Mouse (Mus musculus) adrenal gland, postnatal 25 days (tissue): Measurements from ENCODE around the gene Stag3. TPM values are rescaled to one million over a fixed set of nuclear protein-coding genes. Genes with fewer than 3 reads are reported as not detected.
A peak's percentile ranks its signal among the peaks of the same experiment; 100 is the strongest.

ENCODE experiments used
- DNase-seq: peaks from one replicate; pipeline ENCODE4 v3.0.0; 2021; ENCODE audit warnings: mixed read lengths
- long read RNA-seq: library from polyadenylated mRNA; stranded (forward); transcript quantifications from one replicate; pipeline ENCODE4 v2.0.0, GENCODE M21; 2021
- total RNA-seq: library from RNA; stranded (reverse); gene quantifications from 2 replicates; pipeline ENCODE4 v1.2.3, GENCODE M21; 2021

Stag3 gene
- total RNA-seq: not detected in 2 replicates
- long read RNA-seq: 0 reads

DNA sequence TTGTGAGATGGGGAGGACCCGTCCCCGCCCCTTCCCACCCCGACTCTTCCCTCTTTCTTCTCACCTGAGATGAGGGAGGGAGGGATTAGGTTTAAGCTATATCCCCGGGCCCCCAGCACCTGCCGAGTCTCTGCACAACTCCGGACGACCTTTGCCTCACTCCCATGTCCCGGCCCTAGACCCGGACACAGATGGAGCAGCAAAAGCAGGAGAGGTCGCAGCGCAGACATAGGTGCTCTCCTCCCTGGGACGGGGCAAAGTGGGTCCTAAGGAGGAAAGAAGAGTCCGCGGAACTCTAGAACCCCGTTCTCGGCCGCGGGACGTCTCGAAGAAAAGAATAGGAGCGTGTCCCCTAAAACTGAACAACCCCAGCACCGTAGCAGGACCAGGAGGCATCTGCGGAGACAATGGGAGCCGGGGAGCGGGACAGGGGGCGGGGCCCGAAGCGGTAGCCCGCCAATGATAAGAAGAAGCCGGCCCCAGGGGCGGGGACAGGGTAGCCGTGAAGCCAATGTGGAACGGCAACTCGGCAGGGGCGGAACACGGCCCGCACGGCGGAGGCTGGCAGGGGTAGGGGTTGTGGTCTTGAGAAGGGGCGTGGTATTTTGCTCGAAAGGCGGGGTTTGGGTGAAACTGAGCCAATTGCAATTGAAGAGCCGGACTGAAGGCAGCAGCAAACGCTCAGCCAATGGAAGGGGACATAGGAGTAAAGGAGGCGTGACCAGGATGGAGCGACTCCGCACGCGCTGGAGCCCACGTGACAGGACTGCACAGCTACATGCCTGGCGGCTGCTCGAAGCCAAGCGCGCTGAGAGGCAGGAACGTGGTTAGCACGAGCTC is at the start of gene Stag3, which contains the start of the genes Gm43720 and Gpc2:
Gene Stag3 (plus strand): TSS at position 656 of the 840 bp plus-strand sequence.
Gene Gm43720 (minus strand): TSS at position 374 of the 840 bp plus-strand sequence.
Gene Gpc2 (minus strand): TSS at position 421 of the 840 bp plus-strand sequence.
- peak; percentile 85 for DNase-seq

DNA sequence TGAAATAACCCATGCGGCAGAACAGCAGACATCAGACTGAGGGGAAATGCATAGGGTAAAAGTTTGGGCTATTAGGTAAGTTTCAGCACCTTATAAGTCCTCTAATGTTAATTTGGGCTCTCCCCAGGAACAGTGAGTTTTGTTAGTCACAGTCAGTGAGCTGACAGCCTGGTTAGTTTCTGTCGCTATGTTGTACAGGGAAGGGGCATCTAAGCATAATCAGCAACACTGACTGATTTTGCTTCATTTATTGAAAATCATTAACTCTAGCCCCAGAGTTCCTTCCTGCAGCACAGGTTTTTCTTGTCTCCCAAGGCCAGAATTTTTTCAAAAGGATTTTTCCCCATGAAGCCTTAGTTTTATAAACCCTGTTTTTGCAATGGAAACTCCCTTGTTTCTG is 46.3 kb upstream of the Stag3 start:
- DNase-seq: no peak

DNA sequence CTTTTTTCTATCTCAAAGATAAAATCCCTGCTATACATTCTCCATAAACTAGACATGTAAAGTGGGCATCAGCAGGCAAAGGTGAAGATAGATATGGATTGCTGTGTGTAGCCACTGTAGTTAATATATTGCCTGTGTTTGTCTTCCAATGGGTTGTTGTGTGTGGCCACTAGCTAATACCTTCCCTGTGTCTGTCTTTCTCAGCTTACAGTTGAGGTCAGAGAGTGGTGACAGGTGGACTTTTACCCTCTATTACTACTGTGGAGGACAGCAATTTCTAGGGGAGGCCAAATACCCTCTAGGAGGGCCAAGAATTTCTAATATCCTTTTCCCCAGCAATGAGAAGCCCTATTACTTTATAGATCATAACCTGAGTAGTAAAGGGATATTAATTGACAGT is 45.8 kb upstream of the Stag3 start:
- no peak for DNase-seq

DNA sequence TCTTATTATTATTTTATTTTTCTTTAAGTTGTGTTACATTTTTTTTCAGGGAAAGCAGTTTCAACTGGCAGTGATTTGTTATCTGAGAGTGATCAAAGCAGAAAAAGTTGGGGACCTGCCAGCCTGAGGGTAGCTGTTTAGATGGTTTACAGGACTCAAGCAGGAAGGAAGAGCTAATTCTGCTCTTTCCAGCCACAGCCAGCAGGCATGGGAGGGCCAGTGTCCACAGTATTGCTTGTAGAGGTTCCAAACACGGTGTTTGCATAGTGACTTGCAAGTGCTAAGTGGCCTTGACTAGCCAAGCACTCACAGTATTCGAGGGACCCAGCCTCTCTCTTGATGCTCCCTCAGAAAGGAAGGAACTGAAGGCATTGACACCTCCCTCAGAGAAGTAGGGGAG is 38.5 kb upstream of the Stag3 start:
- DNase-seq: peak; percentile 37

DNA sequence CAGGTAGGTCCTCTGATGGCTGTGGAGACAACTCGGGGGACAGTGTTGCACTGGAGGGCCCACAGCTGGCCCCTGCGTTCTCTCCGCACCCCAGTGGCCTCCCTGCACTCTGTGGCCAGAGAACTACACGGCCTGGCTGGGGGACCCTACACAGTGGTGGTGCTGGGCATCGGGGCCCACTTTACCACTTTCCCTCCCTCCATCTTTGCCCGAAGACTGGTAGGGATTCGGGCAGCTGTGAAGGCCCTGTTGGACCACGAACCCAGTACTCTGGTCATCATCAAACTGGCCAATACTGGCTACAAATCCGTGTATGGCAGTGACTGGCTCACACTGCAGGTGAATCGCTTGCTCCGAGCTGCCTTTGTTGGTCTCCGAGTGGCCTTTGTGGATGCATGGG is 28.9 kb upstream of the Stag3 start:
- DNase-seq: no peak

DNA sequence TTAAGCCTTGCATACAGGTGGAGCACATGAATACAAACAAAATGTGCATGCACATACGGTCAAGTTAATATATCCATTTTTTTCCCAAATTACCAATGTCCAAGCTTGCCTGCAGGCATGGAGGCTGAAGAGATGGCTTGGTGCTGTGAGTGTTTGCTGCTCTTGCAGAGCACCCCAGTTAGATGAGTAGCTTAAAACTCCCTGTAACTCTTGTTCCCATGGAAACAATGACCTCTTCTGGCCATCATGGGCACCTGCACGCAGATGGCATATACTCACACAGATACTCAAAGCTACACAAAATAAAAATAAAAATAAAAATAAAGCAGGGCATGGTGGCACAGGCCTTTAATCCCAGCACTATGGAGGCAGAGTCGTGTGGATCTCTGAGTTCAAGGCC is 27.0 kb upstream of the Stag3 start:
- no peak for DNase-seq

DNA sequence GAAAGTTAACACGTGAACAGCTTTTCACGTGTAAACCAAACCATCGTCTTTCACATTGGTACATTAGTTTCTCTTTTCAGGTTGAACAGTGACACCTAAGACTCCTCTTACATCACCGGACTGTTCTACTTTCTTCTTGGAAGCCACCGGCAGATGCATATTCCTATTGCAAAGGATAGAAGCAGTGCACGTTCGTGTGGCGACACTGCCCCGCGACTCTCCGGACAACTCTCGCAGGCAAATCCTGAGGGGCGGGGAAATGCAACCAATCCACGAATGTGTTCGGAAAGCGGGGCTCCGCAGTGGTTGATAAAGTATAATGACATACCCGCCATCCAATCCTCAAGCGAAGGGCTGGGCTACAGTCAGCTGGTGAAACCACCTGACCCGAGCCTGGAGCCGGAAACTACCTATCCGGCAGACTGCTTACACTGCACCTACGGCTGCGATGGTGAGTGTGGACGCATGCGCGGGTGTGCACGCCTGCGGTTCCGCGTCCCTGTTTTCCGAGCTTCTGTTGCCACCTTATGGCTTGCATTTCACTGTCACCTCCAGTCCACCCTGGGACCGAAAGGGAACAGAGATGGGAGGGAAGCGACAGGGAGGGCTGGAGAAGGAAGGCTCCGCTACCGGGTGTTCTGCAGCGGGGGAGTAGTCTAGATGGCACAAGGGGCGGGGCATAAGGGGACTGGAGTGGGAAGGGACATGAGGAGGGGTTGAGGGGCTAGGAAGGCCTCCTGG is 24.5 kb upstream of the Stag3 start, which contains the start of gene Lamtor4:
Gene Lamtor4 (plus strand): TSS at position 130 of the 741 bp plus-strand sequence.
- peak; percentile 90 for DNase-seq

DNA sequence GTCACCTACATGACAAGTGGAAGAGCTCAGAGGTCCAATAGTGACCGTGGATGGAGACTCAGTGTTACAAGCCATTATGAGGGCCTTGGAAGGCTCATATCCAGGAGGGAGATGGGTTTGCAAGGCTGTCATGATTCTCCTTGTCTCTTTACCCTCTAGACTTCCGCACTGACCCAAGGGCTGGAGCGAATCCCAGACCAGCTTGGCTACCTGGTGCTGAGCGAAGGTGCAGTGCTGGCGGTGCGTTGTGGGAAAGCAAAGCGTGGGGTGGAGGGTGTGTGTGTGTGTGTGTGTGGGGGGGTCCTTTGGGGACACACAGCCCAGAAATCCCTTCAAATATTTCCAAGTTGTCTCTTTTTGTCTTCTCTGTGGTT is 24.0 kb upstream of the Stag3 start:
- DNase-seq: no peak

DNA sequence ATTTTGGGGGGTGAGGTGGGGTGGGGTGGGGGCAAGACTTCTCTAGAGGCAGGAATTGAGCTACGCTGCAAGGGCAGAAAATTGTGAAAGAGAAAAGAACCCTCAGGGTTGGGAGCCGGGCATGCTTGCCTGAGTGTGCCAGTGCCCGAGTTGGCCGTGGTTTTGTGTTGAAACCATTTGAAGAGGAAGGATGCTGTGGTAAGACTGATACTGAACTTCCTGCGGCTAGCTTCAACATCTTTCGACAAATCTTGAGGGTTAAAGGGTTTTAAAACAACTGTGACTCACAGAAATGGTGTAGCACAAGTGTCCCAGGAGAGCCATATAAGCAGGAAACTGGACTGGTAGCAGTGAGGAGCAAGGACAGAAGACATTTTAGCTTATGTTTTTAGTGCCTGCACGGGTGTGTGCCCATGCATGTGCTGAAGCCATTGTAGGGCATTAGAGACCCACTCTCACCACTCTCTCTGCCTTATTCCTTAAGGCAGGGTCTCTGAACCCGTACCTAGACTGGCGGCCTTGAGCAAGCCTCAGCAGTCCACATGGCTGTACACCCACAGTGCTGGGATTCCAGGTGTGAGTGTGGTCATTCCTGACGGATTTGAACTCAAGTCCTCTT is 23.0 kb upstream of the Stag3 start:
- DNase-seq: no peak

DNA sequence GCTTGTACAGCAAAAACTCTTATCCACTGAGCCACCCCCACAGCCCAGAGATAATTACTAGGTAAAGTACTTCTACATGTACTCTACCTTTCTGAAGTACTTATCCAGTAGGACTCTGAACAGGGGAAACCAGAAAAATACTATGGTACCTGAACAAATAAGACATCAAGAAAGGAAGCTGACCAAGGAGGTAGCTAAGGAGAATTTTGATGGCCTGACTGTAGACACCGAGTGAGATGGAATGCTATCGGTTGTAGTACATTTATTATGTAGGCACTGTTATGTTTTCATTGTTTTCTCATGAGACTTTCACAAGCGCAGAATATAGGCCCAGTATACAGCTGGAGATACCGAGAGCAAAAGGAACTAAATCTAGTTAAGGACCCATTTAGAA is 22.5 kb upstream of the Stag3 start:
- DNase-seq: no peak

DNA sequence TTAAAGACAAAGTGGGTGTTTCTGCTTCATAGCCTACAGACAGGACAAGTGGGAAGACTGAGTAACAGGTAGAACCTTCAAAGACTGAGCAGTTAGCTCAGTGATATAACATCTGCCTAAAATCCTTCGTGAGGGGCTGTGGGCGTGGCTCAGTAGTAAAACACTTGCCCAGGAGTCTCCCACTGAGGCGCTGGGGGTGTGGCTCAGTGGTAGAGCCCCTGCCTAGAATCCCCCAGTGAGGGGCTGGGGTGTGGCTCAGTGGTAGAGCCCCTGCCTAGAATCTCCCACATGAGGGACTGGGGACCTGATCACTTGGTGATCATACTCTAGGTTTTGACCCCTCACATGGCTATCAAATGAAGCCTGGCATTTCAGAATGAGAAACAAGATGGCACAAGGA is 22.0 kb upstream of the Stag3 start:
- no peak for DNase-seq

DNA sequence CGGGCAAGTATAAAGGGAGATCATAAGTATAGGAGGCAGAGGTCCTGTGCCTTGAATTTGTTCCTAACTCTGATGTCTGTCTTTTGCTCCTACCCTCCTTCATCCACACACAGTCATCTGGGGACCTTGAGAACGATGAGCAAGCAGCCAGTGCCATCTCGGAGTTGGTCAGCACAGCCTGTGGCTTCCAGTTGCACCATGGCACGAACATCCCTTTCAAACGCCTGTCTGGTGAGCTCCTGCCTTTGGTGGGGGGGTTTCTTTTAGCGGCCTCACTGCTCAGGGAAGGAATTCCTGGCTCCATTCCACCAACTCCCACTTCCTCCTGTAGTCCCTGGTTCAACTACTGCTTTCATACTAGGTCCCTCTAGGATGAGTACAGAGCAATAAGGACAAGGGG is 21.5 kb upstream of the Stag3 start:
- no peak for DNase-seq

DNA sequence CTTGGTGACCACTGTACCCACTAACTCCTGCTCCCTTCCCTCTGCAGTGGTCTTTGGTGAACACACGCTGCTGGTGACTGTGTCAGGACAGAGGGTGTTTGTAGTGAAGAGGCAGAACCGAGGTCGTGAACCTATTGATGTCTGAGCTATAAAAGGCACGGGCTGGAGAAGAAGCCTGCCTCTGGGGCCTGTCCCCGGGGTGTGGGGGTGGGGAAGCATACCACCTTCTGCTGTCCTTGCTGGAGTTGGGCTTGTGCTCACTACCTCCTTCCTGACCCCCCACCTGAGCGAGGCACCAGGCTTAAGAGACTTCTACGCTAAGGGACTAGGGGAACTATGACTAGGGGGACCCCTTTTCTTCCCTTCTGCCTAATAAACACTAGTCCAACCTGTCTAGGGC is 21.0 kb upstream of the Stag3 start:
- no peak for DNase-seq

DNA sequence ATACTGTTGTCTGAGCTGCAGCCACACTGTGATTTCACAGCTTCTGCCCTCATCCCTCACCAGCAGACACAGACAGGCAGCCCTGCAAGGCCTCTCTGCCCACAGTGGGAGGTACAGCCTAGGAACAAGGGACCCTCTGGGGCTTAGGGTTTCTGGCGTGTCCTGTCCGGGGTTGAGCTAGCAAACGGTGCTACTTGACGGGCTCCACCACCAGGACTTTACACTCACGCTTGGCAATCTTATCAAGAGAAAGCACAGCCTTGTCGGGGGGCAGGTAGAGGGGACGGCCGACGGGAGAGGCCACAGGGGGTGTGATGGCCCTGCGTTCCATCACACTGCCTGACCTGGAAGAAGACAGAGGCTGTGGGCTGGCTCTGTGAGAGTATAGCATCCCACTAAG is 20.0 kb upstream of the Stag3 start:
- no peak for DNase-seq

DNA sequence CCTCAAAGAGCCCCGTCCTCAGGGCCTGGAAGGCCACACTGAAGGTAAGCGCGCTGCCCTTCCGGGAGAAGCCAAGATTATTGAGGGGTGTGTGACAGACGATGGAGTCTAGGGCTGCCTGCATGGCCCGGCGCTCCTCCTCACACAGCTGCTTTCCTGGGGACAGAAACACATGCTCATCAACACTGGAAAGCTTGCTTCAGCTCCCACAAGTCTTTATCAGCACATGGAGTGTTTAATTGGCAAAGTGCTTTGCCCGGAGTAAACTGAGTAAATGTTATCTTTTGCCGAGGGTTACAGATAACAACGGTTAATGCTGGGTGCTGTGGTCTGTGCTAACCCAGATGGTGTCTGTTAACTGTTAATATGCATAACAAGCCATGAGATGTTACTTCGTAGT is 19.2 kb upstream of the Stag3 start:
- no peak for DNase-seq

DNA sequence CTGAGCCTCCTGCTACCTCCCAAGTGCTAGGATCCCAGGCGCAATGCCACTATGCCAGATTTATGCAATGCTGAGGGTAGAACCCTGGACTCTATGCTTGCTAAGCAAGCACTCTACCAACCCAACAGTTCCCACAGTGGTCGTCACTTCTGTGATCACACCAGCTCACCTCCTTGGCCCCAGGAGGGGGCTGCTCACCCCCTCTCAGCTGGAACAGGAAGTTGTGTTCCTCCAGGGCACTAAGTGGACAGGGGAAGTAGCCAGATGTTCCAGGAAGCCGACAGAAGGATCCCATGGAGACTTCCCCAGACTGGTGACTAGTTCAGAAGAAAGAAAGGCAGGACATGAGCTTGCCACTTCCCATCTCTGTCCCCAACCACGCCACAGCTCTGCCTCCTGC is 18.0 kb upstream of the Stag3 start:
- DNase-seq: no peak

DNA sequence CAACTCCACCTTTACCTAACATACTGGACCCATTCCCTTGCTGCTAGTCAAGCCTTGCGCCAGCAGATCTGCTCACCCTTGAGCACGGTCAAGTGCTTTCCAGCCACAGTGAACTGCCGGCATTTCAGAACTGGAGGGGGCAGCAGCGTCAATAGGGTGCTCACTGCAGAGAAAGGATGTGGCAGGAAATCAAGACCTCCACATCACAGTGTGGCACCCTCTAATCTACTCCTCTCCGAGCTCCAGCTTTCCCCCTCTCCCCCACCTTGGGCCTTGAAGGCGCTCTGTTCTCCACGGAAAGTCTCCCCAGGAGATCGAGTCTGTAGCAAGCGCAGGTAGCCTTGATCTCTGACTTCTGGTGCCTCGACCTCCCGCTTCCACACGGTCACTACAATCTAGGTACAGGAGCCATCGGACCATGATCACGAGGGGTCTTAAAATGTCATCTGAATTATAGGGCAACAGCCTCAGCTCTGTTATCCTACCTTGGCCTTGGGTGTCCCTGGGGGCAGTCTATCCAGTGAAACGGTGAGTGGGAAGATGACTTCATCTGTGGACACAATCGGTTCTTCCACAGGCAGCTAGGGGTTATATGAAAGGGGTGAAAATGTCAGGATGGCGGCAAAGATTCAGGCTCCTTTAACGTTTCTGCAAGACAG is 17.3 kb upstream of the Stag3 start:
- no peak for DNase-seq

DNA sequence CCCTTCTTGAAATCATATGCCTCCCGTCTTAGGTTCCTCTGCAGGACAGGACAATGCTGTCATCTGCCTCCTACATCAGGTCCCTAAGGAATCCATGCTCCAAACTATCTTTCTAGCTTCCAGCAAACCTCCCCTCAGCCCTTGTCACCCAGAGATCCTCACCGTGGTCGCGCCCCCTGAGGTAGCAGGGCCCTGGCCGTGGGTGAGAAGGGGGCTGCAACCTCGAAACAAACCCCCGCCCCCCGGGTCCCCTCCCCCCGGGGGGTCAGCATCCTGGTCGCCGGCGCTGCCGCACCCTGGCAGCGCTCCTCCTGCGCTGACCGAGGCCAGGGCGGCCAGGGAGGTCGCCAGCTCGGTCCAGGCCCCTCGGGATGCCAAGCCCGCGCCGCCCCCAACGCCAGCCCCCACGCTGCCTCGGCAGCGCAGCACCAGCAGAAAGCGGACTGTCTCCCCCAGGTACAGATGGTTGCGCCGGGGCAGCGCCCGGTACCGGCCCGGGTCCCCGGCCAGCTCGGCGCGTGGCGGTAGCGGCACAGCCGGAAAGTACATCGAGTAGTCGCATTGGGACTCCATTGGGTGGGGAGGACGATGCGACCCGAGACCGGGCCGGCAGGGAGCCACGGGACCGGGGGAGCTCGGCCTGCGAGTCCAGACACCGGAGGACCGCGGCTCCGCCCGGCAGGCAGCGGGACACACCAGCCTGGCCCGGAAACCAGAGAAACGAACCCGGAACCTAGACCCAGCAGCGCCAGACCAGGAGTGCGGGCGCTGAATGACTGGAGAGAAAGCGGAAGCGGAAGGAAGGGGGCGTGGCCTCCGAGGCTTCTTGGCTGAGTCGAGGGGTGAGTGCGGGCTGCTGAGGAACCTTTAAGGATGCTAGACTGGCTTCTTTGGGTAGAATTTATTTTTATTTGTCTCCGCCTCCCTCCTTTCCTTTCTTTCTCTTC is 16.5 kb upstream of the Stag3 start, which contains the start of gene BC037034:
Gene BC037034 (minus strand): TSS at position 774 of the 947 bp plus-strand sequence.
- DNase-seq: peak; percentile 93

DNA sequence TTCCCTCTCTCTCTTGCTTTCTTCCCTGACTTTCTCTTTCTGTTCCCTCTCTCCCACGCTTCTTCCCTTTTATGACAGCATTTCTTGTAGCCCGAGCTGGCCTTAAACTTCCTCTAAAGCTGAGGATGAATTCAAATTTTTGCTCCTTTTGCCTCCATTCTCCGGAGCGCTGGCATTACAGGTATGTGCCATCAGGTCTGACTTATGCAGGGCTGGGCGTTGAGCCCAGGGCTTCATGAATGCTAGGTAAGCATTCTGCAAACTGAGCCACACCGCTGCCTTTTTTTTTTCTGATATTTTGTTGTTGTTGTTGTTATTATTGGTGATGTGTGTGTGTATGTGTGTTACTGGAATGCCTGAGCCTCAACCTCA is 15.8 kb upstream of the Stag3 start:
- DNase-seq: no peak

DNA sequence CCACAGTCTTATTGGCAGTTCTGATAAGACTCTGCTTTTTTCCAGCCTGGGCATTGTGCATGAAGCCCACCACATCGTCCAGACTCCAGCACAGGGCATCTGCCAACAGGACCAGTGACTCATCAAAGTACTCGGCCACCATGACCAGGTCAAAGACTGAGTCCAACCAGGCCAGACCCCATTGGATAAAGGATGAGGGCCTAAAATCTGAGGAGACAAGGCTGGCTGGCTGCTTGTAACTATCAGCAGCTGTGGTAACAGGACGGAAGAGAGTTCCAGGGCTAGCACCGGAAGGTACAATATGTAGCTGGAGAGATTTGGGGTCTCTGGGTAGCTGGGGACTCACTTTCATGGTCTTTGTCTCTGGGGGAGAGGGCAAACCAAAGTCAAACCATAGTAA is 14.3 kb upstream of the Stag3 start:
- no peak for DNase-seq

DNA sequence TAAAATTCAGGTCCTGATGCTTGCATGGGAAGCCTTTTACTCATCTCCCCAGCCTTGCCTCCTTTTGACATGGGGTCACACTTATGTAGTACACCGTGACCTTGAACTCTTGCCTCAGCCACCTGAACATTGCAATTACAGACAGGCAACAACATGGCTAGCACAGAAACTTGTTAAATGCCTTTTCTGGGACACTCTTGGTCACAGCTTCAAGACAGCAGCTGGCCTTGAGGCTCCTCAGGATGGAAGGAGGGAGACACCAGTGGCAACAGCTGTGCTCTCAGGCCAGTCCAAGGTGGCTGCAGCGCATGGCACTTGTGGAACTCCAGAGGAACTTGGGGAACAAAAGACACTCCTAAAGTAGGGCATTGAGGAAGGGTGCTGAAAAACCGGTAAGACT is 12.9 kb upstream of the Stag3 start:
- no peak for DNase-seq
